Mouse (Mus musculus): Measurements from ENCODE around the gene Washc4.

Washc4 gene

GRCm38 (mm10) chr10:83639881-83640386, 96.4 kb downstream of the Washc4 start:
- DNase-seq: no peak

- DNase-seq: peak; percentile 28
Measured at GRCm38 (mm10) chr10:83641641-83642040, 98.1 kb downstream of the Washc4 start.

- DNase-seq: no peak
Measured at GRCm38 (mm10) chr10:83644167-83644566, 100.6 kb downstream of the Washc4 start.

GRCm38 (mm10) chr10:83644865-83645715, 101.5 kb downstream of the Washc4 start:
- no peak for DNase-seq

GRCm38 (mm10) chr10:83645716-83645990, 102.1 kb downstream of the Washc4 start:
- no peak for DNase-seq

Measured in cerebellum, adult 11 months (tissue).